Mouse (Mus musculus): Measurements from ENCODE around the gene Taf11.

- TF ChIP-seq POLR2A (IDR thresholded peaks at IDR 0.05; ENCODE audit: low read depth, low read length) (no peak), CTCF (IDR thresholded peaks at IDR 0.05; ENCODE audit: extremely low read depth, insufficient read depth, insufficient read length, insufficient replicate concordance) (no peak)
These were observed 12.6 kb upstream of the Taf11 start for GRCm38 (mm10) chr17:27922174-27922712.
